Mouse (Mus musculus) CD4-positive naive resting alpha-beta T cell, adult 57 days (primary cell): Measurements from ENCODE around the gene Vmn1r208. TPM values are rescaled to one million over a fixed set of nuclear protein-coding genes. Genes with fewer than 3 reads are reported as not detected.

ENCODE experiments used
- total RNA-seq: library from RNA; stranded (reverse); gene quantifications from one replicate; pipeline ENCODE4 v1.2.4, GENCODE M21; 2023

The Vmn1r208 gene
- total RNA-seq = not detected

DNA sequence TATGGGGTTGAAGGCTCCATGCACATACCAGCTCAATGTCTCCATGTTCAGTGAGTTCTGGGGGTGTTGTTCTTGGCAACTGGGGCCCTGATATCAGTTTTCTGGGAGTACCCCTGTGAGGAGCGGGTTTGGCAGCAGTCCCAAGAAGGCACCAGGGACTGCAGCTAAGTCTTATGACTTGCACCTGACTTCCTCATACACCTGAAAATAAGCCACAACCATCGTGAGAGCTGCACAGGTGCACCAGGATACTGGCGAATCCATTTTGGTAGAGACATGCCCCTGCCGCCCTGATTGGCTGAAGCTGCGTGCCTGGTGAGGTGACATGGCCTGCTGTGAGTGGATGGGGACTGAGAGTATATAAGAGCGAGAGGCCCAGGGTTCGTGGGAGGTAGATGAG lies at the start of gene Vmn1r208:
Vmn1r208 (minus strand) TSS at position 101 of the 400 bp plus-strand sequence.

DNA sequence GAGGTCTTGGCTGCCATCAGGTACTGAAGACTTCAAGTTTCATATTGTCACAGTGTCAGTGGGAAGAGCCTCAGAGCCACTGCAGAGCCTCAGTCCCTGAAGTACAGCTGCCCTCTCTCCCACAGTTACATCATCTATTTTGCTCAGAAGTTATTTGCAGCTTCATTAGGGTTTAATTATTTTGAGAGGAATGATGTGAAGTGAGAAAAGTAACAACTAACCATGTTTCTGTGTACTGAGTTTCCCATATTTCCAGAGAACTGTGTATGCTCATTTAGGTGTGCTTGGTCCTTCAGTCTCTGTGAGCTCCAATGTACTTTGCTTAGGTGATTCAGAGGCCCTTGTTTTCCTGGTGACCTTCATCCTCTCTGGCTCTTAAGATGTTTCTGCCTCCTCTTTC lies 32.4 kb upstream of the Vmn1r208 start, which contains the start of gene Vmn1r209:
Vmn1r209 (minus strand) TSS at position 101 of the 400 bp plus-strand sequence.

GRCm38 (mm10) chr13:22729529-22729928 lies 47.7 kb downstream of the Vmn1r208 start, which contains the start of gene Vmn1r207-ps:
Vmn1r207-ps (minus strand) TSS chr13:22729629.

Other genes starting within 250 kb of the Vmn1r208 start
- gene Vmn1r204, start 224.2 kb downstream of the Vmn1r208 start, total RNA-seq = not detected
- gene Vmn1r205, start 184.4 kb downstream of the Vmn1r208 start, total RNA-seq = not detected
- gene Vmn1r206, start 153.1 kb downstream of the Vmn1r208 start, total RNA-seq = not detected
- not detected for gene Vmn1r207-ps, start 47.8 kb downstream of the Vmn1r208 start, total RNA-seq
- gene Vmn1r209, start 32.3 kb upstream of the Vmn1r208 start, total RNA-seq = 0.12 TPM
- not detected for gene Vmn1r210, start 53.9 kb upstream of the Vmn1r208 start, total RNA-seq
- gene Vmn1r211, start 80.2 kb upstream of the Vmn1r208 start, total RNA-seq = not detected
- not detected for gene Vmn1r212, start 106.8 kb upstream of the Vmn1r208 start, total RNA-seq
- gene Vmn1r213, start 230.3 kb upstream of the Vmn1r208 start, total RNA-seq = not detected